Mouse (Mus musculus) forelimb bud, embryonic 11.5 days (tissue): ENCODE measurements around the gene Ccr4.

ENCODE experiments used
- DNase-seq: peaks from one replicate; pipeline ENCODE4 v3.0.0-alpha.2; 2012; ENCODE audit warnings: low read depth, low spot score

The Ccr4 gene

DNA sequence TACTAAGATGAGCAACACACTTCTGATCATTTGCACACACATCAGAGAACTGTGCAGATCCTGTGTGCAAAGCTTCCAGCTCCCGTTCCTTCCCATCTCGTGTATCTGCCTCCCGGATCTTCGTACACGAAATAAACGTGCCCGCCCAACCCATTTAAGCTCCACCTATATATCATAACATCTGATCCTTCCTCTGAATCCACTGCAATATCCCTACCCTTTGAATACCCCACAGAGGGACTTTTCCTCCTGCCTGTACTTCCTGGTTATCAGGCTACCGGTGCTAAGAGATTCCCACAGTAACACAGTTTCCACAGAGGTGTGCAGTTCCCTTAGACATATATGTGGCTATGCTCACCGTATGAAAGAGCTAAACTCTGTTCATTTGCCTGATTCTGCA is at the start of gene Ccr4:
Ccr4 (minus strand) TSS at position 101 of the 400 bp plus-strand sequence.
- DNase-seq: no peak

DNA sequence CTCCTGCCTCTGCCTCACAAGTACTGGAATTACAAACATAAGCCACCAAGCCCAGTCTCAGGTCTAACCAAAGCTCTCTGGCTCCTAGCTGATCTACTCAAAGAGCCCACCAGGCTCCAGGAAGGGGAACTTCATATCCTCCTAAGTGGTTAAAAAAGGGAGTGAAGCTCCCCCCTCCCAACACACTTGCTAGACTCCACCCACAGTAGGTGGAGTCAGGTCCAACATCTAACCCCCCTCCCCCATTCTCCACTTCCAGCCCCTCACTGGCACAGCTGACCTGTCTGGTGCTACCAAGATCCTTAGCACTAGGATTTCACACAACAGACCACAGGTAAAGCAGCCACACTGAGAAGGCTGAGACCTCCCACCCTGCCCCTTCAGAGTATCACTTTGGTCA is 49.1 kb upstream of the Ccr4 start:
- no peak for DNase-seq

DNA sequence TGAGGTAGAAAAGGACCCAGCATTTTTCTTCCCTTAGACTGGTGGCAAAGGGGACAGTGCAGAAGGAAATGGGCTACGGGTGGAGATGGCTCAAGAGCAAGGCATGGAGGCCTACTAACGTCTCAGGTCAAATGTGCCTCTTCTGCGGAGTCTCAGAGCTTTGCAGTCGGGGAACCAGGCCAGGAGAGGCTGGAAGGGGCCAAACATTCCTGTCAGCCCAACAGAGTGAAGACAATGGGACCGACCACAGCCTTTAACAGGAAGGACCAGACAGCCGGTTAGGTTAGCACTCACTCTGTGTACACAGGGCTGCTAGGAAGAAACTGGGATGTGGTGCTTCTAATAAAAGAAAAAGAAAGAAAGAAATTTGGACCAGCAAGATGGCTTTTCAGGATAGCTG is 45.3 kb upstream of the Ccr4 start:
- DNase-seq: no peak

DNA sequence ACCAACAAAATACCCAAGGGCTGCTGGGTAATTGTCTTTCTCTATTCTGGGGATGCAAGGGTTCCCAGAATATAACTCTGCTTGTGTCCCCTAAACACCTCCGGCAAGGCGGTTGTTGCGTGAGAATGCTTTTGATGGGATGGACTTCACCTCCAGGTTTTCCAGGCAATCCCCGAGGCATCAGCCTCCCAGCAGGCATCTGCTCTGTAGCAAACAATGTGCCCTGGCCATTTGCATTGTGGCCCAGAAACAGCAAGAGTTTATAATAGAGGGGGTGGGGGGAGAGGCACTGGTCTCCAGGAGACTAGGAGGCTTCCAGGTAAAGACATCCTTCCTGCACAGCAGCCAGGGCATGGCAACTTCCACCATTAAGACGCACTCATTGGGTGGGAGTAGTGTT is 44.4 kb upstream of the Ccr4 start:
- no peak for DNase-seq

DNA sequence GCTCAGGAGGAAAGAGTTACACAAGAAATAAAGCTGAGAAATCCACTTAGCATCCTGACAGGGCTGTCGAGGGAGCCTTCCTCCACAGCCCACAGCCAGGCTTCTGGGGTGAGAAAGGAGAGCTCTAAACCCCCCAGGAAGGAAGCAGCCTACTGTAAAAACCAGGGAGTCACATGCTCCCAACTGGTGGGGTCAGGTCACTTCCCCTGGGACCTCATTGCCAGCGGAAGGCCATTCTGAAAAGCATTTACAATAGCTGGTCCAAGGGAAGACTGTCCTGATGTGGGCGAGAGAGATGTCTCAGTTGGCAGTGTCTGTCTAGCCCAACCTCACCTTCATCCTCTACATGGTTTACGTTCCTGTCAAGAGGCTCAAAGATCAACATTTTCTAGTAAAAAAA is 43.8 kb upstream of the Ccr4 start:
- no peak for DNase-seq

DNA sequence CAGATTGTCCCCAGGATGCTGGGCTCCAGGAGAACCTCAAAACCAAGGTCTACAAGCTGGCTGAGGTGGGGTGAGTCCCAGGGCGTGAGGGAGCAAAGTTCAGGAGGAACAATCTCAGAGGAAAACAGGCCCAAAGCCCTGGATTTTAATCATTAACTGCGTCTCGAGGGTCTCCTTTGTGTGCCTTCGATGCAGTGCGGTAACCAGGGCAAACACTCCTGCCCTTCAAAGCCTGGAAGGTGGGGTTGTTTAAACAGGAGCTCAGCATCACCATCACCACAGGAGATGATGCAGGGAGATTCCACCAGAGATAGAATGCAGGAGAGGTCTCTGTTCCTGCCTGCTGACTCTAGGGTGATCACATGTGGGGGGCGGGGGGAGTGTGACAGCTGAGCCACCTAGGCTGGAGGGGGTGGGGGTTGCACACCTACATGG is 42.9 kb upstream of the Ccr4 start:
- DNase-seq: no peak

DNA sequence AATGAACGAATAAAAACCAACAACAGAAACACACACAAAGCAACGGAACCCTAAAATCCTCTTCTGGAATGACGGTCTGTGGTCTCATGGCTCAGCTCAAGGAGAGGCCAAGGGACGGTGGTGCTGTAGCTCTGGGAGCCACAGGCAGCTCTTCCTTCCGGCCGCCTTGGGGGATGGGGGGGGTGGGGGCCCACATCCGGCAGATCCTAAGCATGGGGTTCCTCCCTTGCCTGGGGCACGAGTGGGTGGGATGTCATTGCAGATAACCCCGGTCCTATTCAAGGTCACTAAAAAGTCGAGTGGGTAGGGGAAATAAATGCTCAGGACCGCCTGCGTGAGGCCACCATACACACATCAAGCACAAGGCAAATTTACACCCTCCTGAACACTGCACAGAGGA is 42.0 kb upstream of the Ccr4 start:
- DNase-seq: no peak

DNA sequence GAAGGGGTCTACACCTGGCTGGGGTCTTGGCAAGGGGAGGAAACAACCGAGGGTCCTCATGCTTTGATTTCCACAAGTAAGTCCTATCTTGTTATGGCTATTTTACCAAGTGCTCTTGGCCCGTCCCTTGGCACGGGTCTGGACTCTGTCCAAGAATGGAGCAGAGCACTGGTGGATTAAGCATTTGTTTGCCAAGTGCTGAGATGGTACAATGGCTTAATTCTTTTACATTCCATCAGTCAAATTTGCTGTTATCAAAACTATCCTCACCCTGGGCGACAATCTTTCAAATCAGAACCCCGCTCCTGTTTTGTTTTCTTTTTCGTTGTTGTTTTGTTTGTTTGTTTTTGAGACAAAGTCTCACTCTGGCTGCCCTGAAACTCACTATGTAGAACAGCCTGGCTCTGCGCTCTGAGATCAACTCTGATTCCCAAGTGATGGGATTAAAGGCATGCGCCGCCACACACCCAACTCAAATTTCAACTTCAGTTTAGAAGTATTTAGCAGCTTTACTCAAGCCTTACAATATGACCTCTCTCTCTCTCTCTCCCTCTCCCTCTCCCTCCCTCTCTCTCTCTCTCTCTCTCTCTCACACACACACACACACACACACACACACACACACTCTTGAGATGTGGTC is 40.2 kb upstream of the Ccr4 start:
- DNase-seq: no peak

DNA sequence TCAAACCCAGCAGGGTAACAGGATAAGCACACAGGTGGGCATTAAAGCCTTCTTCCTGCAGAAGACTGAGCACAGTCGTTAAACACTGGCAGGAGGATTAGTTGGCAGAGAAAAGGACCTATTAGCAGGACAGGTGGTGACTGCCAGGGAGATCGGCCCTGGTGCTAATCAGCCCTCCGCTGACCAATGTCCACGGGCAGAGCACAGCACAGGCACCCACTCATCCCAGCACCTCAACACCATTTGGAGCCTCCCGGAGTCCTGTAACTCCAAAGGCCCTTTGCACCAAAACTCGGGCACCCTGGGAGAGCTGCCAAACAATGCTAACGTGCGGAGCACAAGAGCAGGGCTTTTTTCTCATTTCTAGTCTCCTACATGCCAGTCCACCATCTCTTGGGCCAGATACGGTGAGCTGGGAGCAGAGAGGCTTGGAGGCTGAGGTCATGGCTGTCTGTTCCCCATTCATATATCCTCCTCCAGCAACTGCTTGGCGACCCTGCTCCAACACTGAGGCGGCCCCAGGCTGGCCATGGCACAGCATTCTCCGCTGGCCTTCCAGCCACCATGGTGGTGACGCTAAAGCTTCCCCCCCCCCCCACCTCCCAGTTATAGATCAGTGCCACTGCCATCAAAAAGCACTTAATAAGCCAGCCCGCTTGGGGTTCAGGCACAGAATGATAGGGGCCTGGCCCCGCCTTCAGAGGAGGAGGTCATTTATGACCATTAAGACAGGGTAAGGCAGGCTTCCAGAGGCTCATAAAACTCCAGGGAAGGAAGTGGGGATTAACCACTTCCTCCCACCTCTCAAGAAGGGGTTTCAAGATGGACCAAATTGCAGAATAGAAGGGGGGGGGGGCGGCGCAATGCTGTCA is 39.4 kb upstream of the Ccr4 start:
- no peak for DNase-seq

DNA sequence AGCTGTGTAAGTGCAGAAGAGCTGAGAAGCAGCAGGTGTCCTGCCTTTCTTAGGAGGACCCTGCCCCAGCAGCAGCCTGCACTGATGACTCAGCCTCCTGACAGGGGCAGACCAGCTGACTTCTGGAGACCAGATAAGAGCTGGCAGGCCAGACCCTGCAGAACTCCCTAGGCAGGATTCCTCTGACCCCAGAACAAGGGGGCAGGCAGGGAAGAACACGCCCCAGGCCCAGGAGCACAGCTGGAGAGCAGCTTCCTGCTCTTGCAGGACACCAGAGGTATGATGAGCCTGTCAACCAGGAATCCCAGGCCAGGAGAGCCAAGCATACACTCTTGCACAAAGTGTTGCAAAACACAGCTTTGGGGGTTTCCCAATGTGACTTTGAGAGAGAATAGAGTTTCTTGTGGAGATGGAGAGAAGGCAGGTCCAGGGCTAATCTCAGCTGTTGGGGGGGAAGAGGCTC is 36.6 kb upstream of the Ccr4 start:
- no peak for DNase-seq

DNA sequence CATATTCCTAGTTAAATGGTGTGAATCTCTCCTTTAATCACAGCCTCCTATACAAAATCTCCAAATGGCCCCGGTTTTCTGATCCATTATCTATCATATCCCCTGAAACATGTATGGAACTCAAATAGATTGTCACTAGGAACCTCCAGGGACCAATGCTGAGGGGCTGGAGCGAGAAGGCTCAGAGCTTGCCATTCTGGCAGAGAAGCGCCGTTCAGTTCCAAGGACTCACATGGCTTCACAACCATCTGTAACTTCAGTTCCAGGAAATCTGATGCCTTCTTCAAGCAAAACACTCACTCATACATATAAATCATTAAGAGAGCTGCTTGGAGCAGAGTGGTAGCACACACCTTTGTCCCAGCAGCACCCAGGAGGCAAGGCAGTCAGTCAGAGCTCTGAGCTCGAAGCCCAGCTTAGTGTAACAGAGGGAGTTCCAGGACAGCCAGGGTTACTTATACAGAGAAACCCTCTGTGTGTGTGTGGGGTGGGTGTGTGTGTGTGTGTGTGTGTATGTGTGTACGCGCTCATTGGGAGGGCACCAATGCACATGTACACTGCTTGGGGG is 34.4 kb upstream of the Ccr4 start:
- no peak for DNase-seq

DNA sequence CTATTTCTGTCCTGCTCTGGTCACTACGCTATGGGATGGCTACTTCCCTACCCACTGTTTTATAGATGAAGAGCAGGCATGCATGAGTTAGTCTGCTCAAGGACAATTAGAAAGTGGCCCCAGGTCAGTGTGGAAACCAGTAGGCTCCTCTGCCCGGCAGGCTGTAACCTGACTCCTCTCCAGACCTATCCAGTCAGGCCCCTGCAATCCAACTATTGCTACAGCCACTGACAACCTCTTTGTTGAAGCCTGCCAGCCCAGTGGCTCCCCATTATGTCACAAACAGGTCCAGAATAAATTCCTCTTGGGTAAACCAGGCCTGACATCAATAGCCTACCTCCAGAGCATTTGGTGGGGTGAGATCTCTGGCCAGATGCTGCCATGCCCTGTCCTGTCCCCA is 31.9 kb upstream of the Ccr4 start:
- DNase-seq: peak; percentile 61

DNA sequence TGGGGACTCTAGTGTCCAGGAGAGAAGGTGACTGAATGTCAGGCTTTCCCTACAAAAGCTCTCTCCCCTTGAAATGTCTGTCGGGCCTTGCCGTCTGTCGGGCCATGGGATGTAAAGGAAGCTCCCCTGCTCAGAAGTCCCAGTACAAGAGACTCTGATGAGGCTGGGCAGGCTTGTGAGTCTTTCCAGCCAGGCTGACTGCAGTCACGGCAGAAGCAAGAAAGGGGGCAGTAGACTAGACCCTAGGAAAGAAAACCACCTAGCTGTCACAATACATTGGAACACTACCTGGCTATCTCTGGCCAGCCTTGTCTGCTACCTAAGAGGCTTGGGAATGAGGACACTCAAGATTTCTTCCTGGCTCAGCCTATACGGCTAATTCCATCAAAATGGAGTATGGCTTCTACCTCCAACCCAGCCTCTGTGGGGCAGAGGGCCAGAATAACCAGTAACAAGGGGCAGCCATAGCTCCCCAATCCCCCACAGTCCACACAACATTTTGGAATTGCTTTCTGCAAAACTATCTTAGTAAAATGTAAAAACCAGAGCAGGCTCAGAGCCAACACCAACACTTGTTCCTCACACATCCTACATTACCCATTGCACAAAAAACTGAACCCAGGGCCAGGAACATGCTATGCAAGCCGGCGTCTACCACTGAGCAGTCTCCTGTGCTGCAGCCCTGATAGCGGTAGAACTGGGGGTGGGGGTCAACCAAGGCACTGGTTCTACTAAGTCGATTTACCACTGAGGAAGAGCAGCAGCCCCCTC is 30.2 kb upstream of the Ccr4 start:
- no peak for DNase-seq

DNA sequence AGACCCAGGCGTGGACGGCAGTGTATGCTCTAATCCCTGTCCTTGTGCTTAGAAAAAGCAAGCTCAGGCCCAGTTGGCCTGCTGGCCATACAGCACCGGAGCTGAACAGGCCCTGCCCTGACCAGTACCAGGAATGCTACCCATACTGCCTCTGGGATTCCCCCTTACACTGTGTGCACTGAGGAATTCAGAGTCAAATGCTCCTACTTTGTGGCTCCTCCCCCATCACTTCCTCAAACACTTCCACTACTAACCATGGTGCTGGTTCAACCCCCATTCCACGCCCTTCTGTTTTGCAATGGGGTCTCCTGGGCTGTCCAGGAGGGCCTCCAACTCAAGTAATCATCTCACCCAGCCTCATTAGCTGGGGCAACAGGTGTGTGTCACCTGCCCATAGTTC is 29.1 kb upstream of the Ccr4 start:
- DNase-seq: no peak

DNA sequence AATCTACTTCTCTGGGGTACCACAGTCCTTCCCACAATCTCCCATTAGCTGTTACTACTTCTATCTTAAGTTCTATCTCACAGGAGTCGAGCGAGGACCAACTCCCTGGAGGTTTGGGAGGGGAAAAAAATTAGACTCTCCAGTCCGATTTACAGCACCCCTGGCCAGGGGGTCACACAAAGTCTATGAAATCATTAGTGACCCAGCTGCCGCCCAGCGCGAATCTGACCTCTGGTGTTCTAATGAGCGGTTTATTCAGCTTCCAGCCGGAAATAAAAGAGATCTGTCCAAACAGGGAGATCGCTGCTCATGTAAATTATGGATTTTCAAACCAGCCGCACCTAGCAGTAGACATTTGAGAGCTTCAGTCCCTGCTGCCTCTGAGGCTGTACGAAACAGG is 26.6 kb upstream of the Ccr4 start:
- no peak for DNase-seq

DNA sequence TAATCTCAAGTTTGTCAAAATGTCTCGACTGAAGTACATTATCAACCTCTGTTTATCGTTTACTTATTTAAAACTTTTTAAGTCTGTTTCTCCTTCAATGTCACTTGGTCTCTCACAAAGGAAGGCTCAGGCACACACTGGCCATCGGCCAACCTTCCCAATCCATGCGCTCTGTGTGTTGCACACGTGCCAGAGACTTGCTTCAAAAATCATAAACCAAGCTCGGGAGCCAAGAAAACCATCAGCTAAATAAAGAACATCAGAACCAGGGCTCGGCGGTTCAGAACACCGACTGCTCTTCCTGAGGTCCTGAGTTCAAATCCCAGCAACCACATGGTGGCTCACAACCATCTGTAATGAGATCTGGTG is 23.9 kb upstream of the Ccr4 start:
- DNase-seq: no peak

DNA sequence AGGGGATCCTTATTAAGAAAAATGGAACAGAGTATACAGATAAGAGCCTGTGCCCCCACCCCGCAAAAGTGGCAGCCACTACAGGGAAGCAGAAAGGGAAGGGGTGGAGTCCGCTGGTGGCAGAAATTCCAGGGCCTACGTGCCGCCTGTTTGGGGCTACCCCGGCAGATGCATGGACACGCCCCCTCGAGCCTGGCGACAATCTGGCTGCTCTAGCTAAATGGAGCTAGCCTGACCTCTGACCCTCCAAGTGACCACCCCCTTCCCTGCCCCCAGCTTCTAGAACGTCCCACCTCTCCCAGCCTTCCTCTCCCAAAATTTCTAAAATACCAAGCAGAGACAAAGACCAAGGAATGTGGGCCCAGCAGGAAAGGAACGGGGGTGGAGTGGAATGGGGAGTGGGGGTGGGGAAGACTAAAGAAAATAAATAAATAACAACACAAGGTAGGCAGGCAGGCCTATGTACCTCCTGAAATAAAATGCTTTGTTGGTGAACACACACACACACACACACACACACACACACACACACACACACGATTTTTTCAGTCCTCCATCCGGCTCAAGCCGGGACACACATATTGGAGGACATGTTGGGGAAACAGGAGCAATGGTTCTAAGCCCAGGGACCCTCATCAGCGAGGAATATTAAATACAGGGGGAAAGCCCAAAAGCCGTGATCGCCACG is 23.4 kb upstream of the Ccr4 start:
- DNase-seq: peak; percentile 82

DNA sequence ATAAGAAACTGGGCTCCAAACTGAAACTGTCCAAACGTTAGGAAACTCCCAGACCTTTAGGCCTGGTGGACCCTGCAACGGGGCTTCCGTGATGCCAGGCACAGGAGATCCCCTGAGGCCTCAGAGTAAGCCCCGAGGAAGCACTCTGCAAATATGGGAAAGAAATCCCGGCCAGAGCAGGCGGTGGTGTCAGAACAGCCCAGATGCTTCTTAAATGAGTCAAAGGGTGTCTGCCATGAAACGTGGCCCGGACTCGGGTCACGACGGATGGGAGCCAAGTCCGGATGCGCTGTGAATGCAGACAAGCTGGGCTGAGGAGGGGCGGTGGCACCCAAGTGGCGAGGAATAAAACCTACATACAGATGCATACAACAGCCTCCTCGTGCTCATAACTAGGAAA is 22.4 kb upstream of the Ccr4 start:
- DNase-seq: peak; percentile 71

DNA sequence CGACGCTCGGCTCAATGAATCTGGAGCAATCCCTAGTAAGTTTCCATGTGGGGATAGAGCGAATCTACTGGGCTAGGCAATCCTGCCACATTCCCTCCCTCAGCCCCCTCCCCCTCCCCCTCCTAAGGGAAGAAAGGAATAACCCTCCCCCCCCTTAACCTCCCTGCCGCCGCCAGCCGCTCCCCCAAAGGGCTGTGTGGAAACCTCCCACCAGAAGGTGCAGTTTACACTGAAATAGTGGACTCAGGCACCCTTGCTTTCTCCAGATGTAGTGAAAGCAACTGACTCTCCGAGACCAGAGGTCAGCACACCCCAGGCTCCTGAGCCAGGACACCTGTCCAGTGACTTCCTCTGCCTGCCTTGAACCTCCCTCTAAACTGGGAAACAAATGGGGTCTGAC is 21.9 kb upstream of the Ccr4 start:
- DNase-seq: no peak

DNA sequence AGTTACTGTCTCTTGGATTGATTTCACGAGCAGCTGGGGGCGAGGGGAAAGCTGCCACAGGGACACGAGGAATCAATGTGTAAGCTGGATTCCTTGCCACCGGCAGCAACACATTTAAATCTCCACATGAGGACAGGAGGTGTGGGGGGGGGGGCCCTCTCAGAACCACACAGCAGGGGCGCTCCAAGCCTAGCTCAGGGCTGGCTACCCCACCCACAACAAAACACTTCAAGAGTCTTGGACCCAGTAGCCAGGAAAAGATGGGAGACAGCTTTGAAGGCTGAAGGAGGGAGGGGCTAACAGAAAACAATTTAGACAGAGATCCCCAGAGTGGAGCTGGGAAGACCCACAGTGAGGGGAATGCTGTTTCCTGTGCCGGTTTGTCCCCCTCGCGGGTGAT is 21.2 kb upstream of the Ccr4 start:
- DNase-seq: no peak

DNA sequence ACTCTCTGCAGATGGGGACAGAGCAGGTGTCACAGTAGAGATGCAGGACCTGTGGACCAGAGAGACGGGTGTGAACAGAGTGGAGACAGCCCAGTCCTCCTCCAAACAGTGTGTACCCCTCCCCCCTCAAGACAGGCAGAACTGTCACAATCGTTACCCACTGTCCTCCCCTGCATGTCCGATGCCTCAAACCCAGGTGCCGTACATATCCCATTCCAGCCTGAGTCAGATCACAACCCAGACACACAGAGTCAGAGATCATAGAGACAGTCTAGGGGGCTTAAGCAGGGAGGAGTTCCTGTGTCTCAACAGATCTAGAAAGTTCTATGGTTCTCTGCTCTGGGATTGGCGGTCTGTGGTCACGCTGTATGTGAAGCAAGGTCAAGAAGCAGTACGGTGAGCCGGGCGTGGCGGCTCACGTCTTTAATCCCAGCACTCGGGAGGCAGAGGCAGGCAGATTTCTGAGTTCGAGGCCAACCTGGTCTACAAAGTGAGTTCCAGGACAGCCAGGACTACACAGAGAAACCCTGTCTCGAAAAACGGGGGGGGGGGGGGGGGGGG is 20.4 kb upstream of the Ccr4 start:
- no peak for DNase-seq
